Mouse (Mus musculus): Measurements from ENCODE around the gene Tmem221.

GRCm38 (mm10) chr8:71504349-71504748, 54.3 kb downstream of the Tmem221 start:
- TF ChIP-seq CTCF (IDR thresholded peaks at IDR 0.05 in 2 of 3, conservative IDR thresholded peaks at IDR 0.05 in 1 of 3; ENCODE audit: control insufficient read depth in 1 of 3, insufficient read depth in 1 of 3, low read depth in 2 of 3, low read length in 3 of 3, poor library complexity in 1 of 3, severe bottlenecking in 1 of 3) (no peak), TCF12 (IDR thresholded peaks at IDR 0.05; ENCODE audit: low read depth, low read length) (no peak), MAX (IDR thresholded peaks at IDR 0.05; ENCODE audit: low read length) (no peak), RCOR1 (IDR thresholded peaks at IDR 0.05; ENCODE audit: low read depth, low read length) (no peak), EP300 (IDR thresholded peaks at IDR 0.05; ENCODE audit: low read depth in 1 of 2, low read length in 2 of 2) (no peak), HCFC1 (IDR thresholded peaks at IDR 0.05; ENCODE audit: low read depth, low read length) (no peak), POLR2A (IDR thresholded peaks at IDR 0.05; ENCODE audit: control insufficient read depth in 1 of 2, insufficient read depth in 1 of 2, low read depth in 1 of 2, low read length in 2 of 2, poor library complexity in 1 of 2) (no peak), MAZ (IDR thresholded peaks at IDR 0.05; ENCODE audit: low read depth, low read length) (no peak), TBP (IDR thresholded peaks at IDR 0.05; ENCODE audit: low read depth, low read length) (no peak), USF1 (IDR thresholded peaks at IDR 0.05; ENCODE audit: low read depth, low read length) (no peak), NELFE (IDR thresholded peaks at IDR 0.05; ENCODE audit: low read depth, low read length) (no peak), POLR2AphosphoS5 (IDR thresholded peaks at IDR 0.05; ENCODE audit: borderline replicate concordance, low read depth, low read length) (no peak)
